Mouse (Mus musculus) T-helper 2 cell (primary cell): Measurements from ENCODE around the gene Tmem80.

ENCODE experiments used
- in situ Hi-C: fragments of 300-600 bp; cut with MboI, MseI; formaldehyde crosslinking; loops from one replicate; pipeline ENCODE4 v1.15.1; 2025; ENCODE audit warnings: high pct_unique_total_duplicates

The Tmem80 gene

GRCm38 (mm10) chr7:141327469-141328372, at the start of gene Tmem80, which contains the start of gene Deaf1:
Gene Tmem80, plus strand, starts transcription at chr7:141327739.
Gene Deaf1, minus strand, starts transcription at chr7:141327690.
- in situ Hi-C loops = no loop called here

GRCm38 (mm10) chr7:141278766-141279590, 48.6 kb upstream of the Tmem80 start, which contains the start of gene Sct:
Gene Sct, minus strand, starts transcription at chr7:141279133.
- in situ Hi-C loops = no loop called here

GRCm38 (mm10) chr7:141281442-141281841, 46.1 kb upstream of the Tmem80 start:
- in situ Hi-C loops = no loop called here

- in situ Hi-C loops = no loop called here
These were observed 44.8 kb upstream of the Tmem80 start for GRCm38 (mm10) chr7:141282756-141283155.

- in situ Hi-C loops = no loop called here
These were observed 39.5 kb upstream of the Tmem80 start for GRCm38 (mm10) chr7:141288042-141288441.

- in situ Hi-C loops = no loop called here
These were observed 35.5 kb upstream of the Tmem80 start, which contains the start of gene Drd4 for GRCm38 (mm10) chr7:141291921-141292582. Gene Drd4, plus strand, starts transcription at chr7:141292006.

GRCm38 (mm10) chr7:141292583-141293388, 34.8 kb upstream of the Tmem80 start:
- in situ Hi-C loops = no loop called here

- in situ Hi-C loops = no loop called here
These were observed 33.6 kb upstream of the Tmem80 start for GRCm38 (mm10) chr7:141293852-141294471.

- in situ Hi-C loops = no loop called here
These were observed 33.1 kb upstream of the Tmem80 start for GRCm38 (mm10) chr7:141294479-141294878.

GRCm38 (mm10) chr7:141297926-141298650, 29.5 kb upstream of the Tmem80 start:
- in situ Hi-C loops = no loop called here

- in situ Hi-C loops = no loop called here
These were observed 28.4 kb upstream of the Tmem80 start for GRCm38 (mm10) chr7:141299175-141299574.

- in situ Hi-C loops = no loop called here
These were observed 26.2 kb upstream of the Tmem80 start for GRCm38 (mm10) chr7:141301386-141301785.

- in situ Hi-C loops = no loop called here
These were observed 24.8 kb upstream of the Tmem80 start for GRCm38 (mm10) chr7:141302702-141303268.

- in situ Hi-C loops = no loop called here
These were observed 23.0 kb upstream of the Tmem80 start for GRCm38 (mm10) chr7:141304537-141304936.

- in situ Hi-C loops = no loop called here
These were observed 13.1 kb upstream of the Tmem80 start for GRCm38 (mm10) chr7:141314416-141314815.

- in situ Hi-C loops = no loop called here
These were observed 12.5 kb upstream of the Tmem80 start for GRCm38 (mm10) chr7:141315076-141315475.

GRCm38 (mm10) chr7:141315974-141316373, 11.6 kb upstream of the Tmem80 start:
- in situ Hi-C loops = no loop called here

GRCm38 (mm10) chr7:141317619-141318132, 9.9 kb upstream of the Tmem80 start:
- in situ Hi-C loops = no loop called here

- in situ Hi-C loops = no loop called here
These were observed 8.1 kb upstream of the Tmem80 start for GRCm38 (mm10) chr7:141319446-141319845.
